Mouse (Mus musculus) midbrain, postnatal 0 days (tissue): ENCODE results near the gene Klc4. TPM values are rescaled to one million over a fixed set of nuclear protein-coding genes. Genes with fewer than 3 reads are reported as not detected.
A peak's percentile ranks its signal among the peaks of the same experiment; 100 is the strongest.

ENCODE experiments used
- ATAC-seq: fragments of 200-750 bp; cut with Nextera tagmentation; 2 replicates; pipeline ENCODE4 v1.8.0; 2017; ENCODE audit warnings: moderate number of reproducible peaks, mild to moderate bottlenecking, moderate TSS enrichment, moderate library complexity; ENCODE audit not compliant: low FRiP score
- DNase-seq: peaks from one replicate; pipeline ENCODE4 v3.0.0-alpha.2; 2015; ENCODE audit warnings: low spot score
- H3K27ac ChIP-seq: fragments of 300-500 bp; sonication (generic); 2 replicates; pipeline ENCODE4 v1.5.1; 2014; ENCODE audit warnings: low read depth, mild to moderate bottlenecking, low read length, mixed read lengths
- H3K27me3 ChIP-seq: fragments of 300-500 bp; sonication (generic); 2 replicates; pipeline ENCODE4 v1.6.1; 2014; ENCODE audit warnings: low read length, control low read depth, mixed read lengths; ENCODE audit not compliant: insufficient read depth
- H3K36me3 ChIP-seq: fragments of 300-500 bp; sonication (generic); 2 replicates; pipeline ENCODE4 v1.6.1; 2014; ENCODE audit warnings: low read length, control low read depth, mixed read lengths; ENCODE audit not compliant: insufficient read depth
- H3K4me1 ChIP-seq: fragments of 300-500 bp; sonication (generic); 2 replicates; pipeline ENCODE4 v1.6.1; 2014; ENCODE audit warnings: mild to moderate bottlenecking, control low read depth, antibody characterized with exemption, low read length, mixed read lengths; ENCODE audit not compliant: insufficient read depth
- H3K4me2 ChIP-seq: fragments of 300-500 bp; sonication (generic); 2 replicates; pipeline ENCODE4 v1.6.1; 2014; ENCODE audit warnings: low read depth, mild to moderate bottlenecking, low read length, mixed read lengths; ENCODE audit not compliant: poor library complexity, severe bottlenecking
- H3K4me3 ChIP-seq: fragments of 300-500 bp; sonication (generic); 2 replicates; pipeline ENCODE4 v1.5.1; 2014; ENCODE audit warnings: low read depth, mild to moderate bottlenecking, low read length, moderate library complexity
- H3K9ac ChIP-seq: fragments of 300-500 bp; sonication (generic); replicated peaks from 2 replicates; pipeline ENCODE4 v1.6.1; 2014; ENCODE audit warnings: mild to moderate bottlenecking, low read length, moderate library complexity, mixed read lengths; ENCODE audit not compliant: poor library complexity, severe bottlenecking
- H3K9me3 ChIP-seq: fragments of 300-500 bp; sonication (generic); 2 replicates; pipeline ENCODE4 v1.6.1; 2016; ENCODE audit warnings: low read length, control low read depth
- CTCF ChIP-seq: IDR thresholded peaks from 2 replicates; pipeline ENCODE4 v1.5.1; 2016; ENCODE audit warnings: antibody characterized with exemption, mild to moderate bottlenecking
- WGBS: fragments of 180-500 bp; shearing (Covaris S2); extraction: QIAGEN DNeasy Blood & Tissue Kit; methylation state at CpG from one replicate; pipeline ENCODE4 v1.1.7; 2014; 5-methylcytosine and 5-hydroxymethylcytosine counted together
- polyA plus RNA-seq: library from polyadenylated mRNA; unstranded; fragments of >200 nt; fragmentation: Nextera tagmentation; extraction: Ambion mirVana; gene quantifications from 2 replicates; pipeline ENCODE4 v1.2.1, GENCODE M21; 2015
- total RNA-seq: library from RNA; depleted of rRNA; stranded (reverse); fragments of >200 nt; gene quantifications from 2 replicates; pipeline ENCODE4 v1.2.3, GENCODE M21; 2014

The Klc4 gene
- total and polyA plus RNA-seq, 2 experiments from 2014 or later = 20.0 to 24.5 TPM

DNA sequence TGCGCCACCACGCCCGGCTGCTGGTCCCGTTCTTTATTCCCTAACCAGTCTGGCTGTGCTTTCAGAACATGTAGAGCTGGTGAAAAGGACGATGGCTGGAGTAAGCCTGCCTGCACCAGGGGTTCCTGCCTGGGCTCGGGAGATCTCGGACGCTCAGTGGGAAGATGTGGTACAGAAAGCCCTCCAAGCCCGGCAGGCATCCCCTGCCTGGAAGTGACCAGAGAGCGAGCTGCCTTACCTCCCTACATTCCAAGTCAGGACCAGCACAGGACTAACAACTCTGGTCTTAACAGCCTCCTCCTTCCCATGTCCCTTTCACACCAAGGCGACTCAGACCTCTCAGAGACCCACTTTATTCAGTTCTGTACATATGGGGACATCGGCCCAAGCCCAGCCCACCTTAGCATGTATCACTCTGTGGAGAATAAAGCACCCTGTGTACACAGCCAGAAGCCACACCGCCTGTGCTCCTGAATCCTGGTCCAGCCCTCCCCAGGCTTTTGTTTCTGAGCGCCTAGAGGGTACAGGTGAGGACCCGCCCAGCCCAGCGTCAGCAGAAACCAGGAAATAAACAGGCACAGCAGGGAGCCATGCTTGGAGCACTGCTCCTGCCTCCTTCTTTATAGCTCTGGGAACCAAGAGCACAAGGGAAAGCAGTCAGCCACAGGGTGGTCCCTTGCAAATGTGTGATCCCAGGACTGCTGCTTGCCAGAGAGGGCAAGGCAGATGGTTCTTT, 37.0 kb upstream of the Klc4 start:
- Histone ChIP-seq H3K4me3 (no peak overlapping the region), H3K4me1 (peaks cover 15% of the 10 kb centered on the region; the same call in 1 of the 2 replicates), H3K4me2 (no peak overlapping the region), H3K9ac (no peak overlapping the region), H3K27ac (no peak overlapping the region), H3K27me3 (no peaks in the 10 kb centered on the region), H3K36me3 (peaks cover 44% of the 10 kb centered on the region), H3K9me3 (no peaks in the 10 kb centered on the region)
- TF ChIP-seq CTCF = no peak
- DNase-seq = no peak
- 76% methylated on average over 16 of the region's 16 CpGs for WGBS
- ATAC-seq = no peak

DNA sequence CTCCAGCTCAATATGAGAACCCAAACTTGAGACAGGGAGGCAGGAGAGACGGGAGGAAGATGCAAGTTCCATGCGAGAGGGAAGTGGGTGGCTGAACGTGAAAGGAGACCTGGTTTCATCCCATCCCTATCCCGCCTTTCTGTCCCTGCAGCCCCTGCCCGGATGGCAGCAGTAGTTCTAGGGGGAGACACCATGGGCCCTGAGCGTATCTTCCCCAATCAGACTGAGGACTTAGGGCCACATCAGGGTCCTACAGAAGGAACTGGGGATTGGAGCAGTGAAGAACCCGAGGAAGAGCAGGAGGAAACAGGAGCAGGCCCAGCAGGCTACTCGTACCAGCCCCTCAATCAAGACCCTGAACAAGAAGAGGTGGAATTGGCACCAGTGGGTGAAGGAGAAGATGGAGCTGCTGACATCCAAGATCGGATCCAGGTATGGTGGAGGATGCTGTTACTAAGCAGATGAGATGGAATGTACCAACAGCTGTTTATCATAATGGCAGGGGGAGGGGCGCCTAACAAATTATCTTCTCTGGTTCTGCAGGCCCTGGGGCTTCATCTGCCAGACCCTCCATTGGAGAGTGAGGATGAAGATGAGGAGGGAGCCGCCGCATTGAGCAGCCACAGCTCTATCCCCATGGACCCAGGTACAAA, 35.8 kb upstream of the Klc4 start:
- Histone ChIP-seq H3K4me1 (peaks cover 15% of the 10 kb centered on the region; the same call in 1 of the 2 replicates), H3K9me3 (no peaks in the 10 kb centered on the region), H3K27ac (peak overlapping the region; percentile 83), H3K4me2 (peak overlapping the region; percentile 91), H3K36me3 (peaks cover 51% of the 10 kb centered on the region), H3K27me3 (no peaks in the 10 kb centered on the region), H3K9ac (peak overlapping the region; percentile 74), H3K4me3 (peak overlapping the region; percentile 91)
- 25% methylated on average over 12 of the region's 12 CpGs for WGBS
- 0 out of 2 replicates have a peak, but pooled peaks have one; percentile 1 for TF ChIP-seq CTCF
- DNase-seq = no peak
- ATAC-seq = no peak

DNA sequence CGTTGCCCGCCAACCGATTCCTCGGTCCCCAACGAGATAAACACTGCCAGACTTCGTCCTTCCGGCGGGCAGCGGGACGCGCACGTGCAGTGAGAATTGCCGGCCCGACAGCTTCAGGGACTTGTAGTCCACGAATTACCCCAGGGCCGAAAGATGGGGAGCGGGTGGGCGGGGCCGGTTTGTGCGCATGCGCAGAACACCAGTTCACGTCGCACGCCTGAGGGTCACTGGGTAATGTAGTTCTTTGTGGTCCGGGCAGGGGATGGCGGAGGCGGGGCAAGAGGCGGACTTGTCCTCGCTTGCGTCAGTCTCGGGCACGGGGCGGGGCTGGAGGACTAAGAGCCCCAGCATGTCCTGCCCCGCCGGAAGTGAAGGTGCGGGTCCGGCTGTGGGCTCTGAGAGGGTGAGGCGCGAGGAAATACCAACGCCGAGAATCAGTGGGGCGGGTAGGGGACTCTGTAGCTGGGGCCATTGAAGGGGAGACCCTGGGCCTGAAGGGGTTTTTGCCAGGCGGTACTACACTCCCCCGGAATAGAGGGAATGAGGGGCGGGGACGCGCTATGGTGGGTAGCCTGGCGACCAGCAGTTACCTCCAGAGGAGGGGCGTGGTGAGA, 35.0 kb upstream of the Klc4 start, which contains the start of gene Klhdc3:
Gene Klhdc3 (minus strand): TSS at position 155 of the 614 bp plus-strand sequence.
- peaks cover 15% of the 10 kb centered on the region; the same call in 1 of the 2 replicates for H3K4me1 ChIP-seq
- peak within 1 kb of the TSS; percentile 91 for H3K4me2 ChIP-seq
- peak within 1 kb of the TSS; percentile 91 for H3K4me3 ChIP-seq
- H3K9ac ChIP-seq = peak within 1 kb of the TSS; percentile 83
- no peaks in the 10 kb centered on the region for H3K9me3 ChIP-seq
- peak within 1 kb of the TSS; percentile 83 for H3K27ac ChIP-seq
- TF ChIP-seq CTCF = peak; percentile 43
- DNase-seq = peak; percentile 98
- 0% methylated on average over 48 of the region's 49 CpGs for WGBS
- peak; percentile 96 for ATAC-seq
- H3K27me3 ChIP-seq = no peaks in the 10 kb centered on the region
- peaks cover 51% of the 10 kb centered on the region for H3K36me3 ChIP-seq

DNA sequence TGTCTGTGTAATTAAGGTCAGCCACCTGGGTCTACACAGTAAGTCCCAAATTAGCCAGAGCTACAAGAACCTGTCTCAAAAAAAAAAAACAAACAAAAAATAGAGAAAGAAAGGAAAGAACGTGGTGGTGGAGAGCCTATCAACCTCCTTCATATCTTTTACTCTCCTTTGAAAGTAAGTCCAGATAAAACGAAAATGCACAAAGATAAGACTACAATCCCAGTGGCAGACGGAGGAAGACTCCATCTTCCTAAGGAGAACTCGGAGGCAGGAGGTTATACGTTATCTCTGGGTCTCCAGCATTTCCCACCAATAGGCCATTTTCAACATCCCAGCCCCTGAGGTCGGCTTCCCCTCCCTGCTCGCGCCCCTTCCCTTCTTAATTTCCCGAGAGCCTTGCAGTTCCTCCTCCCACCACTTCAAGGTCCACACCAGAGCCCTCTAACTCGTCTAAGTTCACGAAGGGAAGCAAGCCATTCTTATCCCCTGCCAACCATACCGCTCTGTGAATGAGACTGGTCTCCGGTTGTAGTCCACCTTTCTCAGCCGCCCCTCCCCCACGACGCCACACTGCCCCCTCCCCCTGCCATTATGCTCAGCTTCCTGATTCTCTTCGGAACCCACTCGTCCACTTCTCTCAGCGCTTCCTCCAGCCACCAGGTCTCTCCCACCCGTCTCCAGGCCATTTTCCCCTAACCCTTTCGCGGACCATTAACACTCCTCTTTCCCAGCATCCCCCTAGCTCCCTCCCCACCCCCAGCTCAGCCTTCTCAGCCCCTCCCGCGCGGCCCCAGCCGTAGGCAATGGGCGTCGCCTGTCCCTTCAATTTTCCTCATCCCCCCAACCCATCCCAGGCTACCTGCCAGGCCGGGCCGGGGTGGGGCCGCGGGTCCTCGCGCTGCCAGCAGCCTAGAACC, 34.3 kb upstream of the Klc4 start:
- WGBS = 2% methylated on average over 33 of the region's 34 CpGs
- TF ChIP-seq CTCF = peak; percentile 53
- H3K36me3 ChIP-seq = peaks cover 52% of the 10 kb centered on the region
- peak overlapping the region; percentile 91 for H3K4me3 ChIP-seq
- no peaks in the 10 kb centered on the region for H3K9me3 ChIP-seq
- peak overlapping the region; percentile 83 for H3K9ac ChIP-seq
- peaks cover 15% of the 10 kb centered on the region; the same call in 1 of the 2 replicates for H3K4me1 ChIP-seq
- peak overlapping the region; percentile 83 for H3K27ac ChIP-seq
- H3K27me3 ChIP-seq = no peaks in the 10 kb centered on the region
- peak; percentile 55 for ATAC-seq
- peak; percentile 69 for DNase-seq
- peak overlapping the region; percentile 59 for H3K4me2 ChIP-seq

DNA sequence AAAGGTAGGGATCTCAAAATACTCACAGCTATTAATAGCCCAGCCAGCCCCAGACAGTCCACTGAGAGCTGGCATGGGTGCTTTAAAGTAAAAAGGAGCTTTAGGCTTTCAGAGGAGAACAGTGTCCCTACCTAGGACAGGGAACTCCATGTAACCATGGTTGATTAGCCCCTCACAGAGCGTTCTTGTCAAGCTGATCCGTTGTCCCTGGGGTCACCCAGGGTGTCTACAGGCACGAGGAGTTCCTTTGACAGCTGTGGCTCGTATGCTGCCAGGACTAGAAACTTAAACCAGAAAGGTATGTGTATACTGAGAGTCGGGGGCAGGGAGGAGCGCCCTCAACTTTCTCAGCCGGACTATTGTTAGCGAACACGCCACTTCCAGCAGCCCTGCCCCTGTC, 33.1 kb upstream of the Klc4 start:
- H3K27ac ChIP-seq = no peak overlapping the region
- peaks cover 45% of the 10 kb centered on the region for H3K36me3 ChIP-seq
- 66% methylated on average over 9 of the region's 9 CpGs for WGBS
- peaks cover 20% of the 10 kb centered on the region; the same call in 1 of the 2 replicates for H3K4me1 ChIP-seq
- peak overlapping the region; percentile 59 for H3K4me2 ChIP-seq
- no peaks in the 10 kb centered on the region for H3K9me3 ChIP-seq
- ATAC-seq (no peak), DNase-seq (no peak)
- 0 out of 2 replicates have a peak overlapping the region, but pooled peaks have one; percentile 83 for H3K9ac ChIP-seq
- no peak overlapping the region for H3K4me3 ChIP-seq
- no peak for TF ChIP-seq CTCF
- no peaks in the 10 kb centered on the region for H3K27me3 ChIP-seq
